Mouse (Mus musculus): ENCODE results near the gene Cntnap2.
"Not testable (repeated sequence)": the region's sequence is repeated elsewhere in the genome, so short reads cannot be mapped to it uniquely, and the experiment has no call there.

The Cntnap2 gene

DNA sequence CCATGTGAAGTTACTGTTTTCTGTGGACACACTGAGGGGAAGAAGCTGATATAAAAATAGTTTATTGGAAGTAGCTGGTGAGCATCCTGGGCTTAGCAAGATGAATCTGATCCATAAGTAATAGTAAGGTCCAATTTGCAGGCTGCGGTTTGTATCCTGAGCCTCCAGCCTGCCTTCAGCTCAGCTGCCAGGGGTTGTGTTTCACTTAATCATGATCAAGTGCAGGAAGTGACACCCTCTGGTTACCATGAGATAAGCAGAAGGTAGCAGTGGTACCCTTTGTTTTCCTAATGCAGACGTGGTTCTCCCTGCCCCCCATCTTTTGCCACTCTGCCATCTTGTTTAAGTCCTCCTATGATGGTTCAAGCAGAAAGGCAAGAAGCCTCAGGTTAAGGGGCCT lies 1181.2 kb downstream of the Cntnap2 start:
- DNase-seq (ENCODE audit: low read depth, low spot score) = no peak

DNA sequence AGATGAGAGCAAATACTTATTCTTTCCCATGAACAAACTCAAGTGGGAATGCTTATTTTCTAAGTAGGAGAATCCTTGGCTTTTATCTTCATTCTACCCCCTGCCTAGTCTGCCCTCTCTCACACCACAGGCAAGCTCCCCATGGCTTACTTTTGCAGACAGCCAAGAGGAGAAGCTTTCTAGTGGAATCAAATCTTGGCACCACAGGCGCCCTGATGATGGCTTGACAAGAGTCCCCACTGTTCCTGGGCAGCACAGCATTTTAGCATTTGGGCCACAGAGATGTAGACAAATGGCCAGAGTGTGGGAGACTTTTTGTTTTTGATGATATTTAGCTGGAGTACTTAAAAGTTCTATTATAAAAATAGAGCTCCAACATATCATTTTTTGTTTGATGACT lies 1204.0 kb downstream of the Cntnap2 start:
- DNase-seq (ENCODE audit: low read depth, low spot score) = no peak

- no peak for DNase-seq (ENCODE audit: low read depth, low spot score)
Observed at GRCm38 (mm10) chr6:46346946-46347345, 1287.8 kb downstream of the Cntnap2 start.

GRCm38 (mm10) chr6:46361091-46361490 lies 1301.9 kb downstream of the Cntnap2 start:
- no peak for DNase-seq (ENCODE audit: low read depth, low spot score)

DNA sequence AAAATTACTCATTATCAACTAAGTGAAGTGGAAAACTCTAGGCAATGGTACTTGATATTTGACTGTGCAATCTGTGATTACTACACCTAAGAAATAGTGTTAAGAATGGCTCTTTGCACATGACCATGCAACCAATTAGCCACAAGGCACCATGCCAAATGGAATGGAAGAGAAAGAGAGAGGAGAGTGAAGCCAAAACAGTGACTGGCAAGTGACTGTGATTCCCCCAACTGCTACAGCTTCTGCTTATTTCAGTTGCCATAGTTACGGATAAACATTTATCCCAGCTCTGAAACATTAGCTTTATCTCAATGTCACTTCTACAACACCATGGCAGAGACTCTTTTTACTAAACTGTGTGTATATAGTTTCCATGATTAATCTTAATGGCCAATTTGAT lies 1303.0 kb downstream of the Cntnap2 start:
- DNase-seq (ENCODE audit: low read depth, low spot score) = no peak

DNA sequence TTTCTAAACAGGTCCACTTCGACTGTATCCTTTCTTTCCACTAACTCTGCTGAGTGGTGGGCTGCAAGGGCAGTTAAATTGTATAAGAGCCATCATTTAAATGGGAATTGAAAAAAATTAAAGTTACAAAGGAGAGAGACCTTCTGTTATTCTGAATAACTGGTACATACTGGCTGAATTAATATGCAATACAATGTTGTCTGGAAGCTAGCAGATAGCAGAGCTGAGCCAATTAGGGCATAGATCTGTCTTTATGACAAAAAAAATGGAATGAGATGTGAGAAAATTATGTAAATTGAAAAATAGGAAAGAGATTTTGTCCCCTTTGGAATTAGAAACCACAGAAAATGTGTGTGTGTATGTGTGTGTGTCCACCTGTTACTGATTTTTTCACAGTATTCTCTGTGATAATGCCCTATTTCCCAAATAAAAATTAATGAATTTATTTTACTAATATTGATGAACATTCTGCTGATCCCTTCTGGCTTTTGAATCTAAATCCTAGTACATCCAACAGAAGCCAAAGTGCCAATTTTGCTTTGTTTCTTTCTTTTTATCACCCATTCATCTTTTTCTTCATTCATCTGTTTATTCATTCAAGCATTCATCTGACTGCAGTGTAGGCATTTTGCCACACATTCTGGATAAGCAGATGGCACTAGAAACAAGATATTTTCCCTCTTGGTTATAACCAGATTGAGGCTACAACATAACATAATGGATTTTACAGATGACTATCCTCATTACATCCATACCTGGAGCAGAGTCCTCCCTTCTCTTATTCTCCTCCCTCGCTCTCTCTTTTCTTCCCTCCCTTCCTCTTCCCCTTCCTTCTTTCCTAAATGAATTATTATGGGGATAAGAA lies 1339.8 kb downstream of the Cntnap2 start:
- DNase-seq (ENCODE audit: low read depth, low spot score) = no peak

DNA sequence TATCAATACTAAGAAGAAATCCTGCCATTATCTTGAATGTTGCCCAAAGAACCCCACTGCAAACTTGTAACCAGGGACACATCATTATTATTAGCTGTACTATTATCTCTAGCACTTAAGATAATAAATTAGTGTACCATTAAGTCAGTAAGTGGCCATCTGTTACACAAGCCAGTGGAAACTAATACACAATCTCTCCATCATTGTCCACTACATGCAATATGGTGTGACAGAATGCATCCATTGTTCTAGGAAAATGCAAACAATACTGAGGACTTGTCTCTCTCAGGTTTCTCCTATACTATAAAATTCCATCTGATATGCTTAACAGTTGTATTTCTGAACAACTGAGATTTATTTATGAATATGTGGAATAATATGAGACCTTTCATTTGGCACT lies 1355.0 kb downstream of the Cntnap2 start:
- DNase-seq (ENCODE audit: low read depth, low spot score) = no peak

DNA sequence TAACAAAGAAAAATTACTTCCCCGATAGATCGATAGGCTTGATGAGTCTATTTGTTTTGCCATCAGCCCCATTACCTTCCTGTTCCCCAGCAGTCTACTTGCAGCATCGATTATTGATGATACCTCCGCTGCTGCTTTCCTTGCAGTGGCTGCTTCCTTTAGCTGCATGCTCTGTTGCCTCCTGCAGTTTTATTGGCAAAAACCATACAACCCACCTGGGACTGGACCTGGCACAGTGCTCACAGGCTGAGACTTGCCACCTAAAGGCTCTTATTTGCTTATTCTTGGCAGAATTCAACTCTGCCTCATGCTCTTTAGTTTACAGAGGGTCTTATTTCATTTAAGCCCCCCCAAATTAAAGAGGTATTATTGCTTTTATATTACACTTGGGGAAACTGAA lies 1355.4 kb downstream of the Cntnap2 start:
- no peak for DNase-seq (ENCODE audit: low read depth, low spot score)

DNA sequence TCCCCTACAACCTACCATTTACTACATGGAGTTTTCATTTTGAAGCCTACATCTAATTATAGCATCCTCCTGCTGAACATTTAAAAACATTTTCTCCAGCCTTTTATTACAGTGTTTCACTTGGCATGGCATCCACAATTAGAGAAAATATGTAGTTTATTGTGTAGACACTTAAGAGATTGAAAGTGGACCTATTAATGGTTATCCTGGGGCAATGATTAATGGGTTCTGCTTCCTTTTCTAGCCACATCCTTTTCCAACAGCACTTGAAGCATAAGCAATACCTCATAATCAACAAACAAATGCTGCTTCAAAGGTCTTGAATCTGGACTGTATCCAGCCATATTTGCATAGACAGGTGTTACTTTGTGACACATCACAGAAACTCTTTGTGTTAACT lies 1360.7 kb downstream of the Cntnap2 start:
- no peak for DNase-seq (ENCODE audit: low read depth, low spot score)

GRCm38 (mm10) chr6:46420349-46420748 lies 1361.2 kb downstream of the Cntnap2 start:
- DNase-seq (ENCODE audit: low read depth, low spot score) = no peak

DNA sequence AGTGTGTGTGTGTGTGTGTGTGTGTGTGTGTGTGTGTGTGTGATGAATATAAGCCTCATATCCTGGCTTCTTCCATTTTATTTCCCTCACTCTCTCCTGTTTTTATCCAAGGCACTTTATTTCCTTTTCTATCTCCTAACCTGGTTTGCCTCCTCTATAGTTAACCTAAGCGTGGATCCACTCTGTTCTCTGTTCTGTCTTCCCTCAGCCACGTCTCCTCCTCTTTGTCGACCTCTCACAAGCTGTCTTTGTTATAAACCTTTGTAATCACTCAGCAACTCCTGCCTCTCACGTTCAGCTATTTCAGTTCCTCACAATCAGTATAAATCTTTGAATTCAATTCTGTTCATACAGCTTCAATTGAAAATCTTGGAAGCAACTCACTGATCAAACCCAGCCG lies 1369.1 kb downstream of the Cntnap2 start:
- DNase-seq (ENCODE audit: low read depth, low spot score) = no peak

DNA sequence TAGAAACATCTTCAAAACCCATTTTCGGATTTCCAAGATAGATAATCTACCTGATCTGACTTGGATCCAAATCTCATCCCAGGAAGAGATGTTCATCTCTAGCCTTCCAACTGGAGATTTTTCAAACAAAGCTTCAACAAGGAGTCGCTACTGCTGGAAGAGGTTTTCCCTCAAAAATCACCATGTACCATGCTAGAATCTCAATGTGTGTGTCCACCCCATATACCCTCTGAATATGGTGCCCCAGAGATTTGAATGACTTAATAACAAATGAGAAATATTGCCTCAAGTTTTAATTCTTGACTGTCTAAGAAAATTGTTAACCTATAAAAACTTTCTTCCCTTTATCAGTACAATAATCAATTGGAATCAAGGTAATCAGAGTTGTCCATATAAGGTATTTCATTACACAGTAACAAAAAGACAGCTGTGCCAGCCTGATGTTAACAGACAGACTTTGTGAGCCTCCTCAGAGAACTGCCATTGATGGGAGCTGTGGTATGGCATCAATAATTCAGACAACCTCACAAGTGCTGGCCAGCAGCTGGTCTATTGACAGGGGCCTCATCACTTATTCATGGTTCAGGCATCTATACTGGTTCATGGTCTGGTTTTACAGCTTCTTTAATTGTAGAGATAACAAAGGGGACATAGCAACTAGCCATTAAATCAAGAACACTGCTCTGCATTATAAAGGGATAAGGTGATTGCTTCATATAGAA lies 1391.9 kb downstream of the Cntnap2 start:
- no peak for DNase-seq (ENCODE audit: low read depth, low spot score)

DNA sequence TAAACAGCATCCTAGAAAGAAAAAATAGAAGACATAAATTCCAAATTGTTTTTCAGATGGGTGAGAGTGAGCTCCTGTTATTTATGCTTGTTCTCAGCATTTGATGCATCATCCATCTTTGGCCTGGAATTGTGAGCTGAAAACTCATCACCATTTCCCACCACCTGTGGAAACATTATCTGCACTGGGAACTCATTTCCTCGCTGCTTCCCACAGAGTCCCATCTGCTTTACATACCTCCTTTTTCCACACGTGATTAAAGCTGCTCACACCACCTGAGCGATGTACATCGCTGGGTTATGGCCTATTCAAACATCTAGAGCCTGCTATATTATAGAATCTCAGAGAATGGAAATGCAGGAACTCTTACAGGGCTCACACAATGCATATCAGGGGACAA lies 1413.5 kb downstream of the Cntnap2 start:
- no peak for DNase-seq (ENCODE audit: low read depth, low spot score)

DNA sequence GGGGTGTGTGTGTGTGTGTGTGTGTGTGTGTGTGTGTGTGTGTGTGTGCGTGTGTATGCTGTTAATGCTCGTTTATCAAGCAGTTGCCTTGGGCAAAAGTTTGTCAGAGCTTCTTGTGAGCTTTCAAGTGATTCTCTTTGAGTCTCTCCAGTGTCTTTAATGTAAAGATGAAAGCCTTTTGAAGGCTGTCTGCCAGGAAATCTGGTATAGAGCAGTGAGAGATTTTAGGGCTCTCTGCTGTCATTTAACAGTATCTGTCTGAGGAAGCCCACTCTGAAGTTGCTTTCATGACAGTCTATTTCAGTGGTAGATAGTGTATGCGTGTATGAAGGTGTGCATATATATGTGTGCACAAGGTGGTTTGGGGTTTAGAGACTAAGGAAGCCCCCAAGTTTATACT lies 1425.2 kb downstream of the Cntnap2 start:
- no peak for DNase-seq (ENCODE audit: low read depth, low spot score)

- no peak for DNase-seq (ENCODE audit: low read depth, low spot score)
Observed at GRCm38 (mm10) chr6:46502786-46503185, 1443.6 kb downstream of the Cntnap2 start.

DNA sequence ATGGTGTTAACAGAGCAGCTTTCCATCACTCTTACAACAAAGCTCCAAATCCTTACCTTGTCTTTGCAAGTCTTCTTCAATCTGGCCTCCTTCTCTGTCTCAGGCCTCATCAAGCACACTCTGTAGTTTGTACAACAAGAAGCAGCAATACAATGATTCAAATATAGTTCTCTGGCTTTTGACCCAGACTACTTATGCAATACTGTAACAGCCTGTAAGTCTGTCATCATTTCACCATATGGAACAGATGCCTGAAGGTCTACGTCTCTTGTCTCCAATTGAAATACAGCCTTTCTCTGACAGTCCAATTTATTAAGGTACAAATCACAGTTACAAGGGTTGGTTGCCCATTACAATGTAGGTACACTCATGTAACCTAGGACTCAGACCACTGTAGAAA lies 1453.7 kb downstream of the Cntnap2 start:
- no peak for DNase-seq (ENCODE audit: low read depth, low spot score)

DNA sequence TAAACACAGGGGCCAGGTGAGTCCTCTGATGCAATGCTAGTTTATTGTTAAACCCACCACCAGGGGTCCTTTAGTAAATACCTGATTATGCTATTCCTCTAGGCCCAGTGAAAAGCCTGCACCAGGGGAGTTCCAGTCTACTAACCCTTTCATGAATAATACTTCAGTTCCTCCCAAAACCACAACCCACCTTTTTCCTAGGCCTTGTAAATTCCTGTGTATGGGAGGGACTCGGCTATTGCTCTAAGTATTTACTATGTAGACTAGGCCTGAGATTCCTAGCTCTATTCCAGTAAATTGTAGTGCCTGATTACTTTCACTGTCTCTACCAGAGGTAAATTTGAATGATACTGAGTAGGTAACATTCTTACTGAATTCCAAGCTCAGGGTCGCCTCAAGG lies 1478.4 kb downstream of the Cntnap2 start:
- DNase-seq (ENCODE audit: low read depth, low spot score) = not testable (repeated sequence)

- DNase-seq (ENCODE audit: low read depth, low spot score) = no peak
Observed at GRCm38 (mm10) chr6:46563470-46563869, 1504.3 kb downstream of the Cntnap2 start.

DNA sequence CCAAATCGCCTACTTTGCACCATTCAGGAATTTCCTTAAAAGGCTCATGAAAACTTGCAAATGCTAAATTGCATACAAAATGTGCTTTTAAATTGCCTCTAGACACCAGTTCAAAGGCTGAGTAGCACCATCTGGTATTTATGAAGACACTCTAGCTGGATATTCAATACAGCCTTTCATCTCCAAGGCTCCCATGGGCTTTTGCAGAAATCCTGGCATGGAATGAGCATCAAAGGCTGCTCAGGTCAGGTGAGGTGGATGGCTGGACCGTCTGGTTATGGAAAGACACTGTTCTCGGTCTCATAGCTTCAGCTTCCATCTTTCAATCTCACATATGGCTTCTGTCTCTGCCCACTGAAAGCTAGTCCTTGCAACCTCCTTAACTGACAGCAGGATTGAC lies 1515.9 kb downstream of the Cntnap2 start:
- no peak for DNase-seq (ENCODE audit: low read depth, low spot score)

GRCm38 (mm10) chr6:46612365-46612764 lies 1553.2 kb downstream of the Cntnap2 start:
- no peak for DNase-seq (ENCODE audit: low read depth, low spot score)

GRCm38 (mm10) chr6:46612872-46613271 lies 1553.7 kb downstream of the Cntnap2 start:
- DNase-seq (ENCODE audit: low read depth, low spot score) = no peak

DNA sequence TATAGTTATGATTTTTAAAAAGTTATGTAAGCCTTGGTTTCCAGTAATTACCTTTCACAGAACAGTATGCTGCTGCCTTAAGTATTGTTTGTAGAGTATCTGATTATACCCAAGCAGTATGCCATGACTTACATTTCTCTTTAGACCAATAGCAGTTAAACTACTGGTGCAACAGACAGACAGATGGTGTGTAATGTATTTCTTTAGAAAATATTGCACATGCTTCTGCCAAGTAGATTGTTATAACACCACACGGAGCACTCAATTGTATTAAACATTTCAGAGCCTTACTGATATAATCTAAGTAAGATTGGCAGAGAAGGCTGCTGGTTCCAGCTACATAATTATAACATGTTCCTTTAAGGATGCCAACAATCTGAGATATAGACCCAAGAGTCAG lies 1609.9 kb downstream of the Cntnap2 start:
- no peak for DNase-seq (ENCODE audit: low read depth, low spot score)

DNA sequence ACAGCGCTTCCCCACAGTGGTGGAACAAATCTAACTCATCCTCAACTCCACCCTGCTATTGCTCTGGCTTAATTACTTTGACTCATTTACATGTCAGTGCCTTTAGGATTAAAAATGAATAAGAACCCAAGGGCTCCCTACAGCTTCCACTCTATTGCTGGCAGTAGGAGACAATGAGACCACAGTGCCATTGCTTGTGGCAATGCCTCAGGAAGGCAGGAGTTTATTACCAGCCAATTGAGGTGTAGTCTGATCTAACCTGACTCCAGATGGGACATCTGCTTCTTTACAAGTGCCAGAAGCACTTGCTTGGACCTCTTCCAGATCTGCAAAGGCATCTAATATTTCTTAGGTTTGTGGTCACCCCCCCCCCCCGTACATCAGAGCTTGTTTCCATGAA lies 1615.9 kb downstream of the Cntnap2 start:
- no peak for DNase-seq (ENCODE audit: low read depth, low spot score)
